Mouse (Mus musculus): ENCODE results near the gene Olfr832. TPM values are rescaled to one million over a fixed set of nuclear protein-coding genes. Genes with fewer than 3 reads are reported as not detected.
"Not testable (repeated sequence)": the region's sequence is repeated elsewhere in the genome, so short reads cannot be mapped to it uniquely, and the experiment has no call there.

Olfr832 gene
- total RNA-seq (2022) = not detected

GRCm38 (mm10) chr9:18936822-18937221 is at the start of gene Olfr832:
TSS of gene Olfr832 (plus strand) at chr9:18937122.
- DNase-seq (ENCODE audit: low spot score in 2 of 2) = not testable (repeated sequence)

GRCm38 (mm10) chr9:18907699-18908098 is 29.2 kb upstream of the Olfr832 start:
- DNase-seq (ENCODE audit: low spot score in 2 of 2) = not testable (repeated sequence)

DNA sequence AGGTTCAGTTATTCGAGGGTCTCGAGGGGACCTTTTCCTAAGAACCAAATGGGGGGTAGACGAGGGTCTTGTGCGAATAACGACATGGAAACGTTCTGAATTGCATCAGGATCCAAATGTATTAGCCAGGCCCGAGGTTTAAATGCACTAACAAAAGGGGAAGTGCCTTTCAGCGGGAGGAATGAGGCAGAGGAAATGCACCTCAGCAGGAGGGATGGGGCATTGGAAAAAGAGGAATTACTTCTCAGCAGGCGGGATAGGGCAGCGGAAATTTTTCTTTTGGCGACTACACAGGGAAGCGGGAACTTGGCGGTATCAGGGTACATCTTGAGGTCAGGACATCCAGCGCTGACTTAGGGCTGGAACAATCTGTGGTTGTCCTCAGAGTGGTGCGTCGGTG is 9.0 kb upstream of the Olfr832 start:
- not testable (repeated sequence) for DNase-seq (ENCODE audit: low spot score in 2 of 2)

- no peak for DNase-seq (ENCODE audit: low spot score in 2 of 2)
These were observed 25.1 kb downstream of the Olfr832 start for GRCm38 (mm10) chr9:18962021-18962420.

- no peak for DNase-seq (ENCODE audit: low spot score in 2 of 2)
These were observed 50.8 kb downstream of the Olfr832 start, which contains the start of gene Olfr834 for GRCm38 (mm10) chr9:18987690-18988089. TSS of gene Olfr834 (plus strand) at chr9:18987990.

Other genes with a start within 250 kb of the Olfr832 start
- not detected for gene Olfr24, start 173.1 kb upstream of the Olfr832 start, total RNA-seq (2022)
- gene Olfr828, start 117.6 kb upstream of the Olfr832 start, total RNA-seq (2022) = not detected
- gene Olfr829, start 82.2 kb upstream of the Olfr832 start, total RNA-seq (2022) = not detected
- not detected for gene Olfr830, start 62.4 kb upstream of the Olfr832 start, total RNA-seq (2022)
- gene Olfr834, start 50.9 kb downstream of the Olfr832 start, total RNA-seq (2022) = not detected
- not detected for gene Olfr835, start 95.6 kb downstream of the Olfr832 start, total RNA-seq (2022)
- gene Olfr836, start 183.3 kb downstream of the Olfr832 start, total RNA-seq (2022) = not detected
- not detected for gene Olfr837, start 199.2 kb downstream of the Olfr832 start, total RNA-seq (2022)
- gene Olfr839-ps1, start 240.2 kb downstream of the Olfr832 start, total RNA-seq (2022) = under 1 TPM; 0.05 to 0.07 (median 0.05) TPM

Measured in left cerebral cortex, adult 8-10 months (tissue).